Mouse (Mus musculus): ENCODE results near the gene Lin52.

DNA sequence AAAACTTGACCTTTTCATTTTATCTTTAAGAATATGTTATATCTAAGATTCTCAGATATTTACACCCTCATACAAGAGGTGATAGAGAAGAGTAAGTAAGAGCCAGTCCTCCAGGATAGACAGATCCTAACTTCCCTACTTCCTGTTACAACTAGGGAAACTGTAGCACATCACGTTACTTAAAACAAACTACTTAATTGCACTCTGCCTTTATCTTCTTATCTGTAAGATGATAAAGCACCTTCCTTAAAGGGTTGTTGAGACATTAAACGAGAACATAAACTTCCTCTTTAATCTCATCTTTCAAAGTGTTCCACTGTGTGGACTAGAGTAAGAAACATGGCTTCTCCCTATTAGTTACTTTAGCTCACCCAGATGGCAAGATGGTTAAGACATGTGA is 12.5 kb upstream of the Lin52 start:
- TF ChIP-seq POLR2A (IDR thresholded peaks at IDR 0.05; ENCODE audit: low read depth, low read length) (no peak), CTCF (conservative IDR thresholded peaks at IDR 0.05; ENCODE audit: insufficient read depth, insufficient read length, low read depth, low read length) (no peak)
